Mouse (Mus musculus): ENCODE measurements around the gene Ube2o.

DNA sequence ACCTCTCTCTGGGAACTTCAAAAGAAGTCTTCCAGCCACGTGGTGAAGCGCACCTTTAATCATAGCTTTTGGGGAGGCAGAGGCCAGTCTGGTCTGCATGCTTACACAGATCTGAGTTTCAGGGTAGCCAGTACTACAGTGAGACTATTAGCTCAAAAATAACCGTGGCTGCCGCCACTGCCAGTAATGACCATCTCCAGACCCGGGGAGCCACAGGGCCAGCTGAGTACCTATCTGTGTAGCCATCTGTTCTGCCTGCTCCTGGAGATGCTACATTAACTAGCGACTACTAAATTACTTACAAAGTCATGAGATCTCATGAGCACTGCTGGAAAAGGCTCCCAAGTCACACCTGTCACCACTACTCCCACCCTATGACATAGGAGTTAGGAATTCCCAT lies 6.3 kb downstream of the Ube2o start:
- no peak for TF ChIP-seq CTCF (conservative IDR thresholded peaks at IDR 0.05; ENCODE audit: low read length)
- TF ChIP-seq NANOG (IDR thresholded peaks at IDR 0.05; ENCODE audit: borderline replicate concordance, low read length): no peak
- TF ChIP-seq POU5F1 (IDR thresholded peaks at IDR 0.05; ENCODE audit: borderline replicate concordance, low read length): no peak

Data from E14TG2a.4 (cell line).